Mouse (Mus musculus) limb, embryonic 11.5 days (tissue): ENCODE measurements at regions not wholly inside any gene's neighbourhood (a gene's known extent, or its start where the extent isn't known, plus 50 kb on each side); places are given as distances from the start of the nearest gene placed in this dataset.

Source experiments
- ATAC-seq: fragments of 200-750 bp; cut with Nextera tagmentation; 2 replicates; pipeline ENCODE4 v1.8.0; 2017; ENCODE audit warnings: low read depth; ENCODE audit not compliant: insufficient number of reproducible peaks, low FRiP score, low TSS enrichment
- DNase-seq: peaks from one replicate; pipeline ENCODE4 v3.0.0-alpha.2; 2015; ENCODE audit warnings: low spot score
- H3K27ac ChIP-seq: fragments of 300-500 bp; sonication (generic); replicated peaks from 2 replicates; pipeline ENCODE4 v1.5.1; 2014; ENCODE audit warnings: low read depth, mild to moderate bottlenecking, low read length
- H3K27me3 ChIP-seq: fragments of 300-500 bp; sonication (generic); 2 replicates; pipeline ENCODE4 v1.6.1; 2014; ENCODE audit warnings: mild to moderate bottlenecking, low read length, mixed read lengths; ENCODE audit not compliant: control insufficient read depth, insufficient read depth
- H3K36me3 ChIP-seq: fragments of 300-500 bp; sonication (generic); 2 replicates; pipeline ENCODE4 v1.6.1; 2014; ENCODE audit warnings: mild to moderate bottlenecking, low read length, moderate library complexity, mixed read lengths; ENCODE audit not compliant: control insufficient read depth, insufficient read depth
- H3K4me1 ChIP-seq: fragments of 300-500 bp; sonication (generic); 2 replicates; pipeline ENCODE4 v1.6.1; 2014; ENCODE audit warnings: low read length, mixed read lengths; ENCODE audit not compliant: control insufficient read depth, insufficient read depth
- H3K4me2 ChIP-seq: fragments of 300-500 bp; sonication (generic); 2 replicates; pipeline ENCODE4 v1.6.1; 2014; ENCODE audit warnings: low read depth, mild to moderate bottlenecking, moderate library complexity; ENCODE audit not compliant: severe bottlenecking
- H3K4me3 ChIP-seq: fragments of 300-500 bp; sonication (generic); 2 replicates; pipeline ENCODE4 v1.5.1; 2014; ENCODE audit warnings: low read depth, low read length
- H3K9ac ChIP-seq: fragments of 300-500 bp; sonication (generic); 2 replicates; pipeline ENCODE4 v1.6.1; 2014; ENCODE audit warnings: mild to moderate bottlenecking, low read length
- H3K9me3 ChIP-seq: fragments of 300-500 bp; sonication (generic); 2 replicates; pipeline ENCODE4 v1.6.1; 2016; ENCODE audit warnings: low read length; ENCODE audit not compliant: control insufficient read depth
- WGBS: fragments of 180-500 bp; shearing (Covaris S2); extraction: QIAGEN DNeasy Blood & Tissue Kit; methylation state at CpG from one replicate; pipeline ENCODE4 v1.1.7; 2014; 5-methylcytosine and 5-hydroxymethylcytosine counted together

DNA sequence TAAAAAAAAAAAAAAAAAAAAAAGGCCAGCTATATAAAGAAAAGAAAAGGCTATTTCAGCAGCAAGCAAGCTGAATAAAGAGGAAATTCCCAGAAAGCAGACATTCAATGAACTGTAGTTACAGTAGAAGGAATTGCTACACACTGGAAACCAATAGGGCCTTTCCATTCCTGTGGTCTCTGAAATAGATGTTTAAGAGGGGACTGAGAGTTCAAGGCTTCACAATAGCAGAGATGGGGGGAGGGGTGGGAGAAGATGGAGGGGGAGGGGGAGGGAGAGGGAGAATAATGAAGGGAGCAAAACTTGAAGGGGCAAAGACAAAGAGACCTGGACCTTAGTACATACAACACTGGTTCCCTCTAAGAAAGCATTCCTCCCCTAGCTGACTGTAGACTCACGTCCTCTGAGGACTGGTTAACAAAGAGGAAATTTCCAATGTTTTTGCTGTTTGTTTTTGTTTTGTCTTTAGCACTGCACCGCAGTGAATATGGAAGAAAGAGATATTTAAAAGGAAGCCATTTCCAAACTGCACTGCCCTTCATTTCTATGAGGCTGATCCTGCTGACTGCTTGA lies 119.8 kb upstream of the Irak1bp1 start:
- no peaks in the 10 kb centered on the region for H3K36me3 ChIP-seq
- no peak overlapping the region for H3K4me2 ChIP-seq
- H3K27ac ChIP-seq, result no peak overlapping the region
- no peaks in the 10 kb centered on the region for H3K27me3 ChIP-seq
- H3K9me3 ChIP-seq, result no peaks in the 10 kb centered on the region
- no peak overlapping the region for H3K4me3 ChIP-seq
- H3K9ac ChIP-seq, result no peak overlapping the region
- WGBS, result 72% methylated on average over 2 of the region's 2 CpGs
- no peak for DNase-seq
- ATAC-seq, result no peak
- H3K4me1 ChIP-seq, result peaks cover 3% of the 10 kb centered on the region; the same call in 1 of the 2 replicates

DNA sequence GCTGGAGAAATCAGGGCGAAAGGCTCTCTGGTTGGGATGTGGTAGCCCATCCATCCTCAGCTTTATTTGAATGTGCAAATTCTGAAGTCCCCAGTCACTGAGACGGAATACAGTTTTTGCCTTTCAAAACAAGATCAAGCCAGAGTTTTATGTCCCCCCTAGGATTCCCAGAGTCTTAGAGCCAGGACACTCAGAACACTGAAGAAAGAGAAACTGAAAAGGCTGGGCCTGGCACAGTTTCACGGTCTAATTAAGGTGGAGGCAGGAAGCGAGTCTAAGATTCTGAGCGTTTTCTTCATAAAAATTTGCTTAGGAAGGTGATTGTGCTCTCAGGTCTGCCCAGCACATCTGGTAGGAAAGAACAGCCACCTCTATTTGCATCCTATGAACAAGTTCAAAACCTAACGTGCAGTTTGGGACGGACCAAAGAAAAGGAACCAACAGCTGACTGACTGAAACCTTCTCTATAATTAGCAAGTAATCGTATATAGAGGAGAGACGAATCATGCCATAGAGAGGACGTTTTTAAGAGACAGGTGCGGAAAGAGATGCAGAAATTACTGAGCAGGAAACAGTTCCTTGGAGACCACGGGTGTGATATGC lies 119.2 kb upstream of the Irak1bp1 start:
- Histone ChIP-seq H3K4me2 (no peak overlapping the region), H3K27me3 (no peaks in the 10 kb centered on the region), H3K4me3 (no peak overlapping the region), H3K9me3 (no peaks in the 10 kb centered on the region), H3K27ac (no peak overlapping the region), H3K4me1 (peaks cover 3% of the 10 kb centered on the region; the same call in 1 of the 2 replicates), H3K9ac (no peak overlapping the region), H3K36me3 (no peaks in the 10 kb centered on the region)
- ATAC-seq (no peak), DNase-seq (no peak)
- WGBS, result 58% methylated on average over 12 of the region's 12 CpGs

DNA sequence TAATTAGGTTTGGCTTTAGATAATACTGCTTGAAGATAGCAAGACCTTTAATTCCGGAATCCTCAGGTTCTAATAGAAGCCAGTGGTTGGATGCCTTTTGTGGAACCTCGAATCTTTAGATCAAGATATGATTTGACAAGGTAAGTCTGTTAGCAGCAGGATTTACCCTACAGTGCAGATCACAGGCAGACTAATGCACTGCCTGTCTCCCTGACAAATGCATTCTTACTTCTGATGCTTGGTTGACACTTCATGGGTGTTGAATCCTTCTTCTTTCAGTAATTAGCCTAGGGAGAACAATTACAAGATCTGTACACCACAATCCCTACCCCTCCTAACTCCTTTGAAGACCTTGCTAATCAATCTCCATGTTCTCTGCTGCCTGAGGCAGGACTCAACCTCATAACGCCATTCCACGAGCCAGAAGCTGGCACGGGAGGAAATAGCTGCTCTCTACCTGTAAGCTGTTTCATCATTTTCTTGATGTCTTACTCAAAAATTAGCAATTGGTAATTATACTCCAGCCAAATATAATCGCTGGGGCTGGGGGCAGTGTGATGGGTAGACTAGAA lies 118.3 kb upstream of the Irak1bp1 start:
- Histone ChIP-seq H3K27me3 (no peaks in the 10 kb centered on the region), H3K9ac (no peak overlapping the region), H3K9me3 (no peaks in the 10 kb centered on the region), H3K4me3 (no peak overlapping the region), H3K36me3 (no peaks in the 10 kb centered on the region), H3K27ac (no peak overlapping the region), H3K4me2 (no peak overlapping the region), H3K4me1 (peaks cover 3% of the 10 kb centered on the region; the same call in 1 of the 2 replicates)
- DNase-seq (no peak), ATAC-seq (no peak)
- 61% methylated on average over 6 of the region's 6 CpGs for WGBS

DNA sequence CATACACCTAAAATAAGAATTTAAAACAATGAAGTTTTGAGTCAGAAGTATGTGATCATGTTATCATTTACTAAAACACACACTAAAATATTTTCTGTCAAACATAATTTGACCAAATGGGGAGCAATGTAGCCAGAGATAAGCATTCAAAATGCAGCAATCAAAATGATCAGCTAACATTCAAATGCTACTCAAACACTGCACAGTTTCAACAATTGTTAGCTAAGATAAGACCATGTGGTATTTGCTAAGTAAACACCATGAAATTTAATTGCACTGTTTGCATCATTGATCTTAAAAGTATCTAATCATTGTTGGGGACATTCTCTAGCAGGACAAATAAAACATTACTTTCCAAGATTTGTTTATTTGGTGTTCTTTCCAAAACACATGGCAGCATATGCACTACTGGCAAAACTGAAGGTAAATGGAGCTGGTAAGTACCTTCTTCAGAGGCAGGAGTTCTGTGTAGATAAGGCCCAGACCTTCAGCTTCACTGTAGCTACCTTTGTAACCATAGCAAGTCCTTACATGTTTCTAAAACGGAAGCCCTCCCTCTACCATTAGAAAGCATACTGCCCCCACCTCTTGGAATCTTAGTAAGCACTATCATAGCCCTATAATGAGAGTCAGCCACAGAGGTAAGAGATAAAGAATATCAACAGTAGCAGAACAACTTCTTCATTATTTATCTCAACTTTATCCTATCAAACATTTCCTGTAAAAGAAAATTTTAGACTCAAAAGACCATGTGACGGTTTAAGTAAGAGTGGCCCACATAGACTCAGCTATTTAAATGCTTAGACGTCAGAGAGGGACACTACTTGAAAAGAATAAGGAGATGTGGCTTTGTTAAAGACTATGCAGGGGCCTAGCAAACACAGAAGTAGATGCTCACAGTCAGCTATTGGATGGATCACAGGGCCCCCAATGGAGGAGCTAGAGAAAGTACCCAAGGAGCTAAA lies 116.3 kb upstream of the Irak1bp1 start:
- Histone ChIP-seq H3K4me3 (no peak overlapping the region), H3K27me3 (no peaks in the 10 kb centered on the region), H3K27ac (no peak overlapping the region), H3K36me3 (no peaks in the 10 kb centered on the region), H3K9me3 (no peaks in the 10 kb centered on the region), H3K4me1 (peaks cover 3% of the 10 kb centered on the region; the same call in 1 of the 2 replicates), H3K9ac (no peak overlapping the region), H3K4me2 (no peak overlapping the region)
- ATAC-seq (no peak), DNase-seq (no peak)
- WGBS, result 85% methylated on average over 3 of the region's 3 CpGs

DNA sequence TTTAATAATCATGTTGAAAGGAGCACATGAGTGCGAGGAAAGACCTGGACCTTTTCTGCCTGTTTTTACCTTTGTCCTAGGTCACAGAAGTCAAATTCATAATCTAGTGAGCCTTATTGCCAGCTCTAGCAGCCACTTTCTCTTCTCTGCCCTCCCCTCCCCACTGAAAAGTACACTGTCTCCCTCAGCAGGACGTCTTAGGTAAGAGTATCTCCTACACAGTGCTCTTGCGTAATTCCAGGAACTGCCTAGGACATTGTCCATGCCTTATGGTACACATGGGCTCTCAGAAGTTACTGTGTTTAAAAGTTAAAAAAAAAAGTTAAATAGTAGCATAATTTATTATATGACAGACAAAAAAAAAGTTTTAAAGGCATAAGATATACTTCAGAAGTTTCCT lies 100.7 kb upstream of the Irak1bp1 start:
- Histone ChIP-seq H3K4me2 (no peak overlapping the region), H3K4me1 (no peaks in the 10 kb centered on the region), H3K9ac (no peak overlapping the region), H3K27me3 (no peaks in the 10 kb centered on the region), H3K9me3 (no peaks in the 10 kb centered on the region), H3K36me3 (no peaks in the 10 kb centered on the region), H3K4me3 (no peak overlapping the region), H3K27ac (no peak overlapping the region)
- ATAC-seq, result no peak
- 68% methylated on average over 3 of the region's 3 CpGs for WGBS
- DNase-seq, result no peak

DNA sequence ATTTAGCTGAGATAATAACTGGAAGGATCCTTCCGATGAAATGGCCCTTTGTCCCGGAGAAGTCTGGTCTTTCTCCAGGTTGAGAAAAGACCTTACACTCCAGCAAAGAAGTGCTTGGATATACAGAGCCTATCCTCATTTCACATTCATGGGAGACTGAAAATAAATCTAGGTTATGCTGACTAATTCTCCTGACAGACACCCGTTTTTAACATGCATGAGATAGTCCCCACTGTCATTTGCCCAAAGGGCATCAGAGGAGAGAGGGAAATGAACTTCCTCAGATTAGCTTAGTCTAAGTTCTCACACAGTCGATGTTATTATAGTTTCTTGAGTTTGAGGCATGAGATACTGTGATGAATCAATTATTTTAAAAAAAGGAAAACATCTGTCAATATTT lies 99.7 kb upstream of the Irak1bp1 start:
- Histone ChIP-seq H3K27ac (no peak overlapping the region), H3K4me3 (no peak overlapping the region), H3K27me3 (no peaks in the 10 kb centered on the region), H3K4me2 (no peak overlapping the region), H3K4me1 (no peaks in the 10 kb centered on the region), H3K9me3 (no peaks in the 10 kb centered on the region), H3K36me3 (no peaks in the 10 kb centered on the region), H3K9ac (no peak overlapping the region)
- WGBS, result 80% methylated on average over 4 of the region's 4 CpGs
- ATAC-seq (no peak), DNase-seq (no peak)

DNA sequence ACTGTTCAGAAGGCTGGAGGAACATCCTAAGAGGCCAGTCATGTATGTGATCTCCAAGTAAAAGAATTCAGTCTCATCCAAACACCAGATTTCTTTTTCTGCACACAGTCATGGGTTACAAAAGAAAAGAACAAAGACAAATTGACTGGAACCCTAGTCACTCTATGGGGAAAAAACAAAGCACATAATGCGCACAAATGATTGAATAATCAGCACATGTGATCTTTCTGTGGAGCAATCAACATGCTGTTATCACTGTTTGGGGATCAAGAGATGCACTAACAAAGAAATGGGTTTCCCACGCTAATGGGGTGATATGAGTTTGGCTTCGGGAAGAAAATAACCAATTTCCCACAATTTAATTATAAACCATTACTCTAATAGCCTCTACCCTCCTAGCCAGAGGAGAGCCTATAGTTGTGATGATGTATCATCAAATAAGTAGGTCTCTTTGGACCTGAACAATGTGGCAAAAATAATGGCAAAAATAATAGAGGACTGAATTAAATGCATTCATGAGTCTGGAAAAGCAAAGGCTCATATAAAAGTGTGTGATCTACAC lies 96.2 kb upstream of the Irak1bp1 start:
- no peak overlapping the region for H3K27ac ChIP-seq
- H3K36me3 ChIP-seq, result no peaks in the 10 kb centered on the region

DNA sequence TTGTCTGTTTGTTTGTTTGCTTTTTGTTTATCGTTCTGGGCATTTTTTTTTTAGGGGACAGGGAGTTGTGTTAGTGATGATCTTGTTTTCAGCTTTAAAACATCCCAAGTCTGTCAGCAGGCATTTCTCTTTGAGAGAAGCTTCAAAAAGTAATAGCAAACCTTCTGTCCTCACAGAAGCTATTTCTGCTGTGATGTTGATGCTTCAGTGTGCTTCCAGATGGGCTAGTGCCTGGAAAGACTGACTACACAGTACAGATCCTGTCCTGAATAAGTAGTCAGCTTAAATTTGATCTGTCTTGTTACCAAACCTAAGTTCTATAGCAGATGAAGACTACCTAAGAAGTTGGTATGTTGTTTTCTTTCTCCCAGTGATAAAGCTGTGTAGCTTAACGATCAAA lies 94.4 kb upstream of the Irak1bp1 start:
- DNase-seq, result no peak
- no peak overlapping the region for H3K9ac ChIP-seq
- H3K4me1 ChIP-seq, result no peaks in the 10 kb centered on the region
- ATAC-seq, result no peak
- H3K4me2 ChIP-seq, result no peak overlapping the region
- no peak overlapping the region for H3K27ac ChIP-seq
- 77% methylated on average over 2 of the region's 2 CpGs for WGBS
- H3K4me3 ChIP-seq, result no peak overlapping the region
- H3K36me3 ChIP-seq, result no peaks in the 10 kb centered on the region
- no peaks in the 10 kb centered on the region for H3K9me3 ChIP-seq
- H3K27me3 ChIP-seq, result no peaks in the 10 kb centered on the region

More for the DNA sequence above, 96.2 kb upstream of the Irak1bp1 start:
- no peaks in the 10 kb centered on the region for H3K27me3 ChIP-seq
- ATAC-seq, result no peak
- DNase-seq, result no peak
- no peaks in the 10 kb centered on the region for H3K9me3 ChIP-seq
- H3K4me3 ChIP-seq, result no peak overlapping the region
- no peak overlapping the region for H3K4me2 ChIP-seq
- no peaks in the 10 kb centered on the region for H3K4me1 ChIP-seq
- H3K9ac ChIP-seq, result no peak overlapping the region
- 86% methylated on average over 3 of the region's 3 CpGs for WGBS
